ENCODE assay signal across 14 mouse cellular contexts in the genomic region with DNA sequence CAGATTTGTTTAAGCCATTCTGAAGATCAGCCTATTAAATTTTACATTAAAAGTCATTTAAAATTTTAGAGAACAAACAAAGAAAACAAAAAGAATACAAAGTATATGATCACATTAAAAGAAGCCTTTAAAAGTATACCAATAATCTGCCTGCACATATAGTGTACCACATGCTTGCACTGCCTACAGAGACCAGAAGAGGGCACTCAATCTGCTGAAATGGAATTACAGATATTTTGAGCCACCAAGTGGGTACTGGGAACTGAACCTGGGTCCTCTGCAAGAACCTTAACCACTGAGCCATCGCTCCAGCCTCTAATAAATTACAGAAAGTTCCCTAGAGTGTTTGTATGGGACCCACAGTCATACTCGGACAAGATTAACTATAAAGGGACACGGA. TPM values are rescaled to one million over a fixed set of nuclear protein-coding genes. Genes with fewer than 3 reads are reported as not detected.
DNase-seq lines count a peak whose midpoint lies in the region; TF ChIP-seq lines count a peak whose summit lies in the region.
"Had no signal": no experiment of that assay in that cellular context is flagged by ENCODE, and none has a peak within 500 bp of the region (broad histone marks: within the 10 kb centered on the region; RNA-seq: fewer than 3 reads in every experiment).

No protein-coding gene starts in this region.

- no peak overlapping the region for H3K4me3 ChIP-seq in layer of hippocampus, adult 2 months
- H3K4me3 ChIP-seq: liver, embryonic 13.5 days; midbrain, embryonic 13.5 days had no signal

- DNase-seq in cerebellum, postnatal 10 days, result peak; percentile 28 to 36
- no peak for DNase-seq in cerebellum, adult 18-20 months
- no peak for DNase-seq in layer of hippocampus, adult 2 months (ENCODE audit: low spot score in 2 of 2)
- no peak for DNase-seq in layer of hippocampus, postnatal 36 days
- DNase-seq in 3T3-L1 (ENCODE audit: low read depth, low spot score), result peak; percentile 20
- peak; percentile 26 for DNase-seq in NIH3T3 (ENCODE audit: low read depth)
- no peak for DNase-seq in urinary bladder, postnatal 36 days (ENCODE audit: low spot score in 2 of 2)
- DNase-seq in adrenal gland, adult (ENCODE audit: inconsistent age in 2 of 2, low spot score in 1 of 2), result no peak
- DNase-seq: adrenal gland, postnatal 10 days; cerebellum, adult 9-11 months; kidney, adult 18-20 months; liver, embryonic 13.5 days; spleen, adult 18-20 months had no signal

- peak; percentile 73 for TF ChIP-seq CTCF in layer of hippocampus, adult 2 months (conservative IDR thresholded peaks at IDR 0.05)

- H3K27ac ChIP-seq in layer of hippocampus, adult 2 months, result no peak overlapping the region
- H3K27ac ChIP-seq: liver, embryonic 13.5 days; midbrain, embryonic 13.5 days had no signal

RNA-seq across cellular contexts. Expression of gene Atp2c1, which starts 59.3 kb away (rescaled TPM):
- total RNA-seq in layer of hippocampus, adult 2 months (2021), result 100 to 1,000 TPM; 245 to 250 TPM
- total RNA-seq in layer of hippocampus, postnatal 36 days (2021), result 100 to 1,000 TPM; 254 to 255 TPM

Comparison
In these comparisons a context has a peak if more than half of its experiments do, and no peak if none do; other contexts are left out.
1. DNase-seq: peak in cerebellum, postnatal 10 days (2 of 2), 3T3-L1 (single experiment) and NIH3T3 (single experiment); none in cerebellum, adult 18-20 months (0 of 2), layer of hippocampus, adult 2 months (0 of 2), layer of hippocampus, postnatal 36 days (0 of 2), urinary bladder, postnatal 36 days (0 of 2) and adrenal gland, adult (0 of 2).